Mouse (Mus musculus): ENCODE data around the gene Lrr1. TPM values are rescaled to one million over a fixed set of nuclear protein-coding genes. Genes with fewer than 3 reads are reported as not detected.

Gene Lrr1
- polyA plus RNA-seq, 1 experiment from 2014 or later = 4.7 TPM

GRCm38 (mm10) chr12:69177526-69177925 lies 8.9 kb downstream of the Lrr1 start:
- no peaks in the 10 kb centered on the region; the same call in 1 of the 2 replicates for H3K4me1 ChIP-seq (ENCODE audit: control insufficient read depth, insufficient read depth, low read depth, low read length)
- no peaks in the 10 kb centered on the region for H3K27me3 ChIP-seq (replicated peaks; ENCODE audit: control insufficient read depth, insufficient read depth, low read length)
- no peak for ATAC-seq
- H3K27ac ChIP-seq (ENCODE audit: low read depth, low read length) = no peak overlapping the region
- no peaks in the 10 kb centered on the region for H3K9me3 ChIP-seq (ENCODE audit: control insufficient read depth, low read length)
- H3K9ac ChIP-seq (ENCODE audit: low read depth, low read length) = no peak overlapping the region
- H3K36me3 ChIP-seq (ENCODE audit: control insufficient read depth, insufficient read depth, low read length) = no peaks in the 10 kb centered on the region
- no peak overlapping the region for H3K4me2 ChIP-seq (ENCODE audit: low read length)
- 79% methylated on average over 3 of the region's 3 CpGs for WGBS
- no peak overlapping the region for H3K4me3 ChIP-seq (ENCODE audit: low read length)

GRCm38 (mm10) chr12:69179371-69179770 lies 10.8 kb downstream of the Lrr1 start:
- Histone ChIP-seq H3K9ac (ENCODE audit: low read depth, low read length) (no peak overlapping the region), H3K4me3 (ENCODE audit: low read length) (no peak overlapping the region), H3K4me1 (ENCODE audit: control insufficient read depth, insufficient read depth, low read depth, low read length) (peaks cover 5% of the 10 kb centered on the region), H3K36me3 (ENCODE audit: control insufficient read depth, insufficient read depth, low read length) (no peaks in the 10 kb centered on the region), H3K27ac (ENCODE audit: low read depth, low read length) (no peak overlapping the region), H3K4me2 (ENCODE audit: low read length) (no peak overlapping the region), H3K9me3 (ENCODE audit: control insufficient read depth, low read length) (no peaks in the 10 kb centered on the region), H3K27me3 (replicated peaks; ENCODE audit: control insufficient read depth, insufficient read depth, low read length) (no peaks in the 10 kb centered on the region)
- no peak for ATAC-seq
- WGBS = 66% methylated on average over 12 of the region's 12 CpGs

GRCm38 (mm10) chr12:69181800-69182199 lies 13.2 kb downstream of the Lrr1 start:
- Histone ChIP-seq H3K4me1 (ENCODE audit: control insufficient read depth, insufficient read depth, low read depth, low read length) (peaks cover 17% of the 10 kb centered on the region), H3K36me3 (ENCODE audit: control insufficient read depth, insufficient read depth, low read length) (no peaks in the 10 kb centered on the region), H3K27ac (ENCODE audit: low read depth, low read length) (no peak overlapping the region), H3K4me3 (ENCODE audit: low read length) (no peak overlapping the region), H3K27me3 (replicated peaks; ENCODE audit: control insufficient read depth, insufficient read depth, low read length) (no peaks in the 10 kb centered on the region), H3K9me3 (ENCODE audit: control insufficient read depth, low read length) (no peaks in the 10 kb centered on the region), H3K4me2 (ENCODE audit: low read length) (no peak overlapping the region), H3K9ac (ENCODE audit: low read depth, low read length) (no peak overlapping the region)
- 92% methylated on average over 4 of the region's 4 CpGs for WGBS
- no peak for ATAC-seq

- H3K27me3 ChIP-seq (replicated peaks; ENCODE audit: control insufficient read depth, insufficient read depth, low read length) = no peaks in the 10 kb centered on the region
- H3K9me3 ChIP-seq (ENCODE audit: control insufficient read depth, low read length) = no peaks in the 10 kb centered on the region
- peaks cover 24% of the 10 kb centered on the region for H3K4me1 ChIP-seq (ENCODE audit: control insufficient read depth, insufficient read depth, low read depth, low read length)
- peak within 1 kb of the TSS; percentile 95 for H3K4me3 ChIP-seq (ENCODE audit: low read length)
- peak within 1 kb of the TSS; percentile 95 for H3K4me2 ChIP-seq (ENCODE audit: low read length)
- under 1% methylated on average over 79 of the region's 84 CpGs for WGBS
- peak within 1 kb of the TSS; percentile 78 for H3K9ac ChIP-seq (ENCODE audit: low read depth, low read length)
- peak; percentile 99 for ATAC-seq
- H3K36me3 ChIP-seq (ENCODE audit: control insufficient read depth, insufficient read depth, low read length) = peaks cover 3% of the 10 kb centered on the region; the same call in 1 of the 2 replicates
- peak within 1 kb of the TSS; percentile 95 for H3K27ac ChIP-seq (ENCODE audit: low read depth, low read length)
Measured at GRCm38 (mm10) chr12:69183583-69184308, 15.1 kb downstream of the Lrr1 start, which contains the start of the genes Rpl36al and Mgat2. Rpl36al (minus strand) TSS chr12:69184083. Mgat2 (plus strand) TSS chr12:69184157.

- H3K9ac ChIP-seq (ENCODE audit: low read depth, low read length) = peak overlapping the region; percentile 78
- no peaks in the 10 kb centered on the region for H3K9me3 ChIP-seq (ENCODE audit: control insufficient read depth, low read length)
- WGBS = 1% methylated on average over 75 of the region's 86 CpGs
- H3K4me1 ChIP-seq (ENCODE audit: control insufficient read depth, insufficient read depth, low read depth, low read length) = peaks cover 24% of the 10 kb centered on the region
- H3K36me3 ChIP-seq (ENCODE audit: control insufficient read depth, insufficient read depth, low read length) = peaks cover 3% of the 10 kb centered on the region; the same call in 1 of the 2 replicates
- peak overlapping the region; percentile 95 for H3K27ac ChIP-seq (ENCODE audit: low read depth, low read length)
- ATAC-seq = peak; percentile 74
- peak overlapping the region; percentile 82 for H3K4me2 ChIP-seq (ENCODE audit: low read length)
- peak overlapping the region; percentile 95 for H3K4me3 ChIP-seq (ENCODE audit: low read length)
- H3K27me3 ChIP-seq (replicated peaks; ENCODE audit: control insufficient read depth, insufficient read depth, low read length) = no peaks in the 10 kb centered on the region
Measured at GRCm38 (mm10) chr12:69184342-69185295, 16.0 kb downstream of the Lrr1 start.

GRCm38 (mm10) chr12:69185371-69185770 lies 16.8 kb downstream of the Lrr1 start:
- Histone ChIP-seq H3K9me3 (ENCODE audit: control insufficient read depth, low read length) (no peaks in the 10 kb centered on the region), H3K27me3 (replicated peaks; ENCODE audit: control insufficient read depth, insufficient read depth, low read length) (no peaks in the 10 kb centered on the region), H3K27ac (ENCODE audit: low read depth, low read length) (no peak overlapping the region), H3K36me3 (ENCODE audit: control insufficient read depth, insufficient read depth, low read length) (peaks cover 5% of the 10 kb centered on the region), H3K4me1 (ENCODE audit: control insufficient read depth, insufficient read depth, low read depth, low read length) (peaks cover 24% of the 10 kb centered on the region), H3K9ac (ENCODE audit: low read depth, low read length) (peak overlapping the region; percentile 78), H3K4me3 (ENCODE audit: low read length) (peak overlapping the region; percentile 95), H3K4me2 (ENCODE audit: low read length) (peak overlapping the region; percentile 82)
- WGBS = 68% methylated on average over 7 of the region's 7 CpGs
- no peak for ATAC-seq

- Histone ChIP-seq H3K4me2 (ENCODE audit: low read length) (peak overlapping the region; percentile 23; the same call in 1 of the 2 replicates), H3K27ac (ENCODE audit: low read depth, low read length) (no peak overlapping the region), H3K9me3 (ENCODE audit: control insufficient read depth, low read length) (no peaks in the 10 kb centered on the region), H3K9ac (ENCODE audit: low read depth, low read length) (no peak overlapping the region), H3K36me3 (ENCODE audit: control insufficient read depth, insufficient read depth, low read length) (peaks cover 9% of the 10 kb centered on the region), H3K4me1 (ENCODE audit: control insufficient read depth, insufficient read depth, low read depth, low read length) (peaks cover 24% of the 10 kb centered on the region), H3K27me3 (replicated peaks; ENCODE audit: control insufficient read depth, insufficient read depth, low read length) (no peaks in the 10 kb centered on the region), H3K4me3 (ENCODE audit: low read length) (no peak overlapping the region)
- no peak for ATAC-seq
- 68% methylated on average over 5 of the region's 5 CpGs for WGBS
Measured at GRCm38 (mm10) chr12:69186811-69187471, 18.3 kb downstream of the Lrr1 start.

- no peak overlapping the region for H3K4me2 ChIP-seq (ENCODE audit: low read length)
- 92% methylated on average over 9 of the region's 9 CpGs for WGBS
- H3K27me3 ChIP-seq (replicated peaks; ENCODE audit: control insufficient read depth, insufficient read depth, low read length) = no peaks in the 10 kb centered on the region
- H3K4me1 ChIP-seq (ENCODE audit: control insufficient read depth, insufficient read depth, low read depth, low read length) = peaks cover 17% of the 10 kb centered on the region
- peaks cover 9% of the 10 kb centered on the region for H3K36me3 ChIP-seq (ENCODE audit: control insufficient read depth, insufficient read depth, low read length)
- H3K27ac ChIP-seq (ENCODE audit: low read depth, low read length) = no peak overlapping the region
- H3K9me3 ChIP-seq (ENCODE audit: control insufficient read depth, low read length) = no peaks in the 10 kb centered on the region
- no peak for ATAC-seq
- H3K4me3 ChIP-seq (ENCODE audit: low read length) = no peak overlapping the region
- no peak overlapping the region for H3K9ac ChIP-seq (ENCODE audit: low read depth, low read length)
Measured at GRCm38 (mm10) chr12:69190074-69190473, 21.5 kb downstream of the Lrr1 start.

Data from hindbrain, embryonic 16.5 days (tissue).